Mouse (Mus musculus) liver, postnatal 0 days (tissue): Measurements from ENCODE around the gene Eif2ak3. TPM values are rescaled to one million over a fixed set of nuclear protein-coding genes. Genes with fewer than 3 reads are reported as not detected.

ENCODE experiments used
- ATAC-seq: fragments of 200-750 bp; cut with Nextera tagmentation; 2 replicates; pipeline ENCODE4 v1.8.0; 2017; ENCODE audit warnings: mild to moderate bottlenecking, moderate library complexity
- DNase-seq: peaks from one replicate; pipeline ENCODE4 v3.0.0-alpha.2; 2016
- H3K27ac ChIP-seq: fragments of 300-500 bp; sonication (generic); 2 replicates; pipeline ENCODE4 v1.5.1; 2014; ENCODE audit warnings: antibody characterized with exemption, moderate library complexity, mild to moderate bottlenecking, low read depth
- H3K27me3 ChIP-seq: fragments of 300-500 bp; sonication (generic); 2 replicates; pipeline ENCODE4 v1.6.1; 2014; ENCODE audit warnings: low read length, control low read depth, mixed read lengths; ENCODE audit not compliant: insufficient read depth
- H3K36me3 ChIP-seq: fragments of 300-500 bp; sonication (generic); replicated peaks from 2 replicates; pipeline ENCODE4 v1.6.1; 2014; ENCODE audit warnings: mild to moderate bottlenecking, control low read depth, low read length, moderate library complexity, mixed read lengths; ENCODE audit not compliant: insufficient read depth
- H3K4me1 ChIP-seq: fragments of 300-500 bp; sonication (generic); 2 replicates; pipeline ENCODE4 v1.6.1; 2014; ENCODE audit warnings: antibody characterized with exemption, mild to moderate bottlenecking, control low read depth; ENCODE audit not compliant: insufficient read depth
- H3K4me2 ChIP-seq: fragments of 300-500 bp; sonication (generic); 2 replicates; pipeline ENCODE4 v1.6.1; 2014; ENCODE audit warnings: low read depth, mild to moderate bottlenecking, low read length, moderate library complexity, mixed read lengths
- H3K4me3 ChIP-seq: fragments of 300-500 bp; sonication (generic); 2 replicates; pipeline ENCODE4 v1.5.1; 2014; ENCODE audit warnings: low read depth, low read length
- H3K9ac ChIP-seq: fragments of 300-500 bp; sonication (generic); replicated peaks from 2 replicates; pipeline ENCODE4 v1.6.1; 2014; ENCODE audit warnings: mild to moderate bottlenecking, moderate library complexity
- H3K9me3 ChIP-seq: fragments of 300-500 bp; sonication (generic); 2 replicates; pipeline ENCODE4 v1.6.1; 2016; ENCODE audit warnings: mild to moderate bottlenecking, control low read depth, low read length, mixed read lengths
- CTCF ChIP-seq: sonication (generic); IDR thresholded peaks from 2 replicates; pipeline ENCODE4 v1.5.1; 2016; ENCODE audit warnings: antibody characterized with exemption, low read depth
- EP300 ChIP-seq: IDR thresholded peaks from 2 replicates; pipeline ENCODE4 v1.6.1; 2016; ENCODE audit warnings: antibody characterized with exemption, low read depth, mild to moderate bottlenecking
- WGBS: fragments of 180-500 bp; shearing (Covaris S2); extraction: QIAGEN DNeasy Blood & Tissue Kit; methylation state at CpG from one replicate; pipeline ENCODE4 v1.1.7; 2014; ENCODE audit not compliant: insufficient replicate concordance; 5-methylcytosine and 5-hydroxymethylcytosine counted together
- polyA plus RNA-seq: library from polyadenylated mRNA; unstranded; fragments of >200 nt; fragmentation: Nextera tagmentation; extraction: Ambion mirVana; gene quantifications from 2 replicates; pipeline ENCODE4 v1.2.1, GENCODE M21; 2015

The Eif2ak3 gene
- polyA plus RNA-seq, 1 experiment from 2014 or later = 4.4 TPM

DNA sequence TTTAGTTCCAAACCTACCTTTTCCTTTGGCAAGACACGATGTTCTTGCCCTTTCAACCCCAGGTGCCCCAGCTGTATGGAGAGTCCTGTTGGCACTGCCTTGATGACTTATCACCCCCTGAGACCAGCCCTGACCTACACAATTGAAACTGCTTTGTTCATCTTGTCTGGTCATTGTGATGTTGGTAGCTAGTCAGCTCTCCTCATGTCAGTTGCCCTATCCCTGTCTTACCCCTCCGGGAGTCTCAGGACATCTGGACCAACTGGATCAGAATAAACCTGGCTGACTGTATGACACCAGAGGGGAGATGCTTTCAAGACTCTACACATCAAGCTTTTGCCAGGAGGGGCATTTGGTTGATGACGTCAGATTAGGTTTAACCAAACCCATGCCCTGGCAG lies 74.5 kb downstream of the Eif2ak3 start, which contains the start of gene Tex37:
Gene Tex37, minus strand, starts transcription at position 101 of the 400 bp plus-strand sequence.
- no peaks in the 10 kb centered on the region for H3K9me3 ChIP-seq
- H3K4me2 ChIP-seq = no peak within 1 kb of the TSS
- WGBS = 76% methylated on average over 3 of the region's 3 CpGs
- DNase-seq (no peak), ATAC-seq (no peak)
- TF ChIP-seq EP300 (no peak), CTCF (no peak)
- no peaks in the 10 kb centered on the region for H3K36me3 ChIP-seq
- no peak within 1 kb of the TSS for H3K9ac ChIP-seq
- peaks cover 6% of the 10 kb centered on the region; the same call in 1 of the 2 replicates for H3K27me3 ChIP-seq
- H3K4me3 ChIP-seq = no peak within 1 kb of the TSS
- no peak within 1 kb of the TSS for H3K27ac ChIP-seq
- H3K4me1 ChIP-seq = no peaks in the 10 kb centered on the region

- Histone ChIP-seq H3K27ac (no peak overlapping the region), H3K27me3 (peaks cover 6% of the 10 kb centered on the region; the same call in 1 of the 2 replicates), H3K9me3 (no peaks in the 10 kb centered on the region), H3K36me3 (no peaks in the 10 kb centered on the region), H3K9ac (no peak overlapping the region), H3K4me3 (no peak overlapping the region), H3K4me2 (0 out of 2 replicates have a peak overlapping the region, but pooled peaks have one; percentile 40), H3K4me1 (no peaks in the 10 kb centered on the region)
- WGBS = 16% methylated on average over 22 of the region's 22 CpGs
- TF ChIP-seq CTCF (peak; percentile 78), EP300 (no peak)
- no peak for ATAC-seq
- DNase-seq = peak; percentile 39
Measured at GRCm38 (mm10) chr6:70921274-70922074, 77.2 kb downstream of the Eif2ak3 start.

DNA sequence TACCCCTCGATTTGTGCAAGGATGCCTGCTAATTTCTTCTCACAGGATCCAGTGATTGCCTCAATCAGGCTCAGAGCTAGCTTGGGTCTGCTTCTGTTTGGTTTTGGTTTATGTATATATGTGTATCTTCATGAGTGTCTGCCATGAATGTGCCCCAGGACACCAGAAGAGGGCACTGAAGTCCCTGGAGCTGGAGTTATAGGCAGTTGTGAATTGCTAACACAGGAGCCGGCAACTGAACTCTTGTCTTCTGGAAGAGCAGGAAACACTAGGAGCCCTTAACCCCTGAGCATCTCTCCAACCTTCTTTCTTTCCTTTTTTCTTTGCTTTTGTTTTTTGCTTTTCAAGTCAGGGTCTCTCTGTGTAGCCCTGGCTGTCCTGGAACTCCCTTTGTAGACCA lies 87.5 kb downstream of the Eif2ak3 start:
- WGBS = 69% methylated on average over 2 of the region's 2 CpGs
- H3K9ac ChIP-seq = no peak overlapping the region
- no peaks in the 10 kb centered on the region for H3K9me3 ChIP-seq
- H3K36me3 ChIP-seq = no peaks in the 10 kb centered on the region
- no peak for ATAC-seq
- no peak for DNase-seq
- TF ChIP-seq EP300 = no peak
- TF ChIP-seq CTCF = no peak
- H3K27me3 ChIP-seq = no peaks in the 10 kb centered on the region
- no peak overlapping the region for H3K4me3 ChIP-seq
- no peak overlapping the region for H3K27ac ChIP-seq
- no peaks in the 10 kb centered on the region for H3K4me1 ChIP-seq
- H3K4me2 ChIP-seq = no peak overlapping the region

DNA sequence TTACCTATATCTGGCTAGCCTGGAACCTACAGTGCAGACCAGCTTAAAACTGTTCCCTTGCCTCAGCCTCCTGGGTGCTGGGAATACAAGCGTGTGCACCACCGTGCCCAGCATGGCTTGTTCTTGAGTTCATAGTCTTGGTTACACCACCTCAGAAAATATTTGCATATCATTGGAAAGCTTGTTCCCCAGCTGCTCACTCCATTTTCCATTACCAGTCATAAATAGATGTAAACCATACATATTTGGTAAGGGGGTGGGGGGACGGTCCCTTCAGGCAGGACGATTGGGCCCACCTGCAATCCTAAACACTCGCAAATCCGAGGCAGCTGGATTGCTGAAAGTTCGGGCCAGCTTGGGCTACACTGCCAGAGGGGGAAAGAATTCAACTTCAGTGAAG lies 109.0 kb downstream of the Eif2ak3 start:
- Histone ChIP-seq H3K4me1 (peaks cover 6% of the 10 kb centered on the region), H3K4me2 (no peak overlapping the region), H3K27ac (no peak overlapping the region), H3K27me3 (peaks cover 63% of the 10 kb centered on the region), H3K36me3 (no peaks in the 10 kb centered on the region), H3K4me3 (no peak overlapping the region), H3K9ac (no peak overlapping the region), H3K9me3 (no peaks in the 10 kb centered on the region)
- no peak for TF ChIP-seq CTCF
- TF ChIP-seq EP300 = no peak
- DNase-seq = no peak
- ATAC-seq = no peak
- 62% methylated on average over 7 of the region's 7 CpGs for WGBS

- peaks cover 71% of the 10 kb centered on the region for H3K27me3 ChIP-seq
- peak; percentile 33 for TF ChIP-seq CTCF
- no peak for TF ChIP-seq EP300
- H3K36me3 ChIP-seq = no peaks in the 10 kb centered on the region
- H3K9me3 ChIP-seq = no peaks in the 10 kb centered on the region
- H3K9ac ChIP-seq = no peak overlapping the region
- H3K27ac ChIP-seq = no peak overlapping the region
- 7% methylated on average over 6 of the region's 6 CpGs for WGBS
- peaks cover 6% of the 10 kb centered on the region for H3K4me1 ChIP-seq
- H3K4me2 ChIP-seq = no peak overlapping the region
- no peak for ATAC-seq
- H3K4me3 ChIP-seq = no peak overlapping the region
- DNase-seq = no peak
Measured at GRCm38 (mm10) chr6:70954040-70954439, 109.7 kb downstream of the Eif2ak3 start.

Other genes with a start within 250 kb of the Eif2ak3 start
- gene Rpia, start 52.3 kb upstream of the Eif2ak3 start, polyA plus RNA-seq = 1.9 and 2.2 TPM in 2 replicates
- gene Tex37, start 74.4 kb downstream of the Eif2ak3 start, polyA plus RNA-seq = not detected in 2 replicates
- gene Foxi3, start 112.0 kb downstream of the Eif2ak3 start, polyA plus RNA-seq = not detected in 2 replicates